Mouse (Mus musculus) heart, adult 9 months (tissue): ENCODE data around the gene Wfdc18.

ENCODE experiments used
- DNase-seq, 2 experiments: peaks; one replicate each; pipeline ENCODE4 v3.0.0; 2022; ENCODE audit warnings: low spot score in 2 of 2

Gene Wfdc18

GRCm38 (mm10) chr11:83708715-83709114 is at the start of gene Wfdc18:
Gene Wfdc18 (plus strand): TSS chr11:83709015.
- DNase-seq, result no peak

DNA sequence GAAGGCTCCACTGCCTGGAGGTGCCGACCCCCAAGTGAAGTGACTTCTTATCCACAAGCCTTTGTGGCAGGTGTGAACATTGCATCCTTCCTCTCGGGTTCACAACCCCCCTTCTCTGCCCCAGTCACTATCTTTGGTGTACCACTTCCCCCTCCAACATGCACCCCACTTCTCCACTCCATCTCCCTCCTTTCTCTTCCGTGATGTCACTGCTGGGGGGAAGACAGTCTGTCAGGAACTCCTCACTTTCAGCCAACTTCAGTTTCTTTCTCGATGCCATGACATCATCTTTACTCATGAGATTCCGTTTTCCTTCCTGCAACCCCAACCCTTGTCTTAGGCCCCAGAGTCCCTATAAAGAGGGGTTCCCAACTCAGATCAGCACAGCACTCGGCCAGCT is 46.6 kb upstream of the Wfdc18 start, which contains the start of gene Ccl4:
Ccl4 (plus strand) TSS at position 381 of the 400 bp plus-strand sequence.
- no peak for DNase-seq

DNA sequence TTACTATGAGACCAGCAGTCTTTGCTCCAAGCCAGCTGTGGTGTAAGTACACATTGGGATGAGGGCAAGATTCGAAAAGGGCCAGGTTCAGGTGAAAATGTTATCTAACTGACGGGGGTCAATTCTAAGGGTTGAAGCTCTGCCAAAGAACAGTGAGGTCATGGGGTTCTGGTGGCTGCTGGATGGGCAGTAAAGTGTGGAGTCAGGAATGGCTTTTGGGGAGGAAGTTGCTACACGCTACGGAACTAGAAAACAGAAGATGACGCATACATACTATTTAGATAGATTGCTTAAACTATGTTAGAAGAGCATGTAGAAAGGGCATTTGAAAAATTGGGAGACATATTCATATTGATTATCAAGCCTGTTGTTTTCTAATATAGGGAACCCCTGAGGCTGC is 45.3 kb upstream of the Wfdc18 start:
- DNase-seq, result peak in 1 of 2 experiments; percentile 27

DNA sequence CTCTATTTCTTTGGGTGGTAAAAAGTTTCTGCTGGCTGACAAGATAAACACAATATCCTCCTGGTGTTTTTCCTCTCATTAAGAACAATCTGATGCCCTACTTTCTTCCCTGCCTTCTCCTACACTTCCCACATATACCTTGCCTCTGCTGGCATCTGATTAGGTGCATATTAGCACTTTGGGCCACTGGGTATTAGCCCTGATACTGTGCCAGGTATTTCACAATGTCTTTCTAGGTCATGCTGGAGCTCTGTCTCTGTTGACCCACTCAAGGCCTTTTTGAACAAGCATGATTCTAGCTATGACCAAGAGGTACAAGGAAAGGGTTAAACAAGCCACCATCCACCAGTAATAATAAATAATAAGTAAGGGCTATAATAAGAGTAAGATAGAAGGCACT is 37.1 kb upstream of the Wfdc18 start:
- DNase-seq, result no peak

DNA sequence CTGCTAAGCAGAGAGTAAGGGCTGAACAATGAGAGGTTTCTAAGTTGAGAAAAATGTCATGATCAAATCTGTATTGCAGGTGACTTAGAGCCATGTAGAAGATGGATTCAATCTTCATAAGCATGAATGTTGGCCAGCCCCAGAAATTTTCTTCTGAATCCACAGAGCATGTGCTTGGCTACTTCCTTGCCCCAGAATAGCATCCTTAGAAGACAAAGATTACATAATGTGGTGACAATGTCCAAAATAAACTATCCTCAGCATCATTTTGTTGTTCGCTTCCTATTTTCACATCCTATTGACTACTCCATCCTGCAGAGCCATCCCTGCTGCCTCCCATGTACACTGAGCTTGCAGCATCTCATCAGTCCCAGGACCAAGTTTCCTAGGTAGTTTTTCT is 33.1 kb upstream of the Wfdc18 start:
- peak in 1 of 2 experiments; percentile 24 for DNase-seq

- no peak for DNase-seq
These were observed 18.9 kb upstream of the Wfdc18 start for GRCm38 (mm10) chr11:83689918-83690317.

DNA sequence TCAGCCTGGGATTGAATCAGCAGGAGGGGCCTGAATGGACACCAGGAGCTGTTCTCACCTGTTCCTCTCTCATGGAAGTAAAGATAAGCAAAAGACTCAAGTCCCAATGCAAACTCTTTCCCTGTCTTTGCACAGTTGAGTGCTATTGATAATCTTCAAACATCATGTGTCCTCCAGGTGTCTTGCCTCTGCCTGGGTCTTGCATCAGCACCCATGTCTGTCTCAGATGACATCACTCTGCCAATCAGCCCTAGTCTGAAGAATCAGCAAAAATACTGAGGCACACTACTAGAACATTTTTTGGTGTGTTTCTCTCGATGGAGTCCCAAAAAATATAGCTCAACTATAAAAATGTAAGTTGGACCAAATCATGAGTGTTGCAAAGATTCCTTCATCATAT is 16.8 kb upstream of the Wfdc18 start:
- DNase-seq, result no peak

GRCm38 (mm10) chr11:83703705-83704104 is 5.1 kb upstream of the Wfdc18 start, which contains the start of gene Wfdc17:
Gene Wfdc17 (plus strand): TSS chr11:83703991.
- DNase-seq, result peak in 1 of 2 experiments; percentile 6

- DNase-seq, result no peak
These were observed 868 bp downstream of the Wfdc18 start for GRCm38 (mm10) chr11:83709683-83710082.

DNA sequence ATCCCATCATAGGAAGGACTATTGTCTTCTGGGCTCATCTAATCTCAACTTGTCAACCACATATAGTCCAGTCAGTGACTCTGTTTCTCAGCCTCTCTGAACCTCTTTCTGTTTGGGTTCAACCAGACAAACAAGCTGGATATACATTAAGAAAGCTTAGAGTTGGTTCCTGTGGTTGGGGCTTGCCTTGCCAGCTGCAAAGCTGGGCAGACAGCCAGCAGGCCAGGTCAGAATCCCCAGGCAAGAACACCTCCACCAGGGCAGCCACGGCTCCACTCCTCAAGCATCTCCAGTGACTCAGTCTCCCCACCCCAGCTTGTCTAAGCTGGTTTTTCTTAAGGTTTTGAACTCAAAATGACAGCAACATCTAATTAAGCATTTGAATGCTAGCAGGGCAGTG is 3.9 kb downstream of the Wfdc18 start:
- no peak for DNase-seq

GRCm38 (mm10) chr11:83713925-83714324 is 5.1 kb downstream of the Wfdc18 start:
- DNase-seq, result no peak

DNA sequence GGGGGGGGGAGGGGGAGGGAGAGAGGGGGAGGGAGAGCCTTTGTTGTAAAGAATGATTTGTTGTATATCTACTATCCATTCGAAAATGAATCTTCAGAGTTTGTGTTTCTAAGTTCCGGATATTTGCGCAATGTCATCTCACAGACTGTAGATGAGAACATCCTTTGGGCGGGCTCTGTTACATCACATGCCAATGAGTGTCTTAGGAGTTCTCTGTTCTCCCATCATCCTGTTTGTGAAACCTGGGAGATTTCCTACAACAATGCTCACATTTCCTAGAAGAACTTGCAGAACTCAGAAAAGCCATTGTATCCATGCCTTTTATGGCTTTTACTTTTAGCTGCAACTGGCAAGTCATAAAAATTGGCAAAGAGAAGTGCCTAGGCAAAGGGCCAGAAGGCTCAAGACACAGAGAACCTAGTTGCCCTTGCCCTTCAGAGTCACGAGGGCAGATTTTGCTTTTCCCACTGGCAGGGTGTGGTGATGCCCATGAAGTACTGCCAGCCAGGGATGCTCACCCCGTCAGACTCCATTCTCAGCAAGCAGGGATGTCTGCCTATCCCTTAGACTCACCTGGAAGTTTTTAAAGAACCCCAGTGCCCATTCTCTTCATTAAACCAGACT is 8.3 kb downstream of the Wfdc18 start:
- no peak for DNase-seq

DNA sequence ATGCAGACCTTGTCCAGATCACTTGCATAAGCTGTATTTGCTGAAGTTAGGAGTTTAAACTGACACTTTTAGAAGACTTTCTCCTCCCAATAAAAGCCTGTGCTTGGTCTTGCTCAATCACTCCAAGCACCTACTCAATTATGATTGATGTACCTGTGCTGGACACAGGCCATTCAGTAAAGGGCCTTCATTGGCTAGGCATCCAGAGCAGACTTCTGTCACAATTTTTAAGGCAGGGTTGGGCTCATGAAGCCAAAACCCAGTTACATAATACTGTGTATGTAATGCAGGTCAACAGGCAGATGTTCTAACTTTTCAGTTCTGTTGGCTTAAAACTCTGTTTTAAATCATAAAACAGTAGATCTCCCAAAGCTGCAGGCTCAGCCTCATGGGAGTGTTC is 12.0 kb downstream of the Wfdc18 start:
- DNase-seq, result no peak

DNA sequence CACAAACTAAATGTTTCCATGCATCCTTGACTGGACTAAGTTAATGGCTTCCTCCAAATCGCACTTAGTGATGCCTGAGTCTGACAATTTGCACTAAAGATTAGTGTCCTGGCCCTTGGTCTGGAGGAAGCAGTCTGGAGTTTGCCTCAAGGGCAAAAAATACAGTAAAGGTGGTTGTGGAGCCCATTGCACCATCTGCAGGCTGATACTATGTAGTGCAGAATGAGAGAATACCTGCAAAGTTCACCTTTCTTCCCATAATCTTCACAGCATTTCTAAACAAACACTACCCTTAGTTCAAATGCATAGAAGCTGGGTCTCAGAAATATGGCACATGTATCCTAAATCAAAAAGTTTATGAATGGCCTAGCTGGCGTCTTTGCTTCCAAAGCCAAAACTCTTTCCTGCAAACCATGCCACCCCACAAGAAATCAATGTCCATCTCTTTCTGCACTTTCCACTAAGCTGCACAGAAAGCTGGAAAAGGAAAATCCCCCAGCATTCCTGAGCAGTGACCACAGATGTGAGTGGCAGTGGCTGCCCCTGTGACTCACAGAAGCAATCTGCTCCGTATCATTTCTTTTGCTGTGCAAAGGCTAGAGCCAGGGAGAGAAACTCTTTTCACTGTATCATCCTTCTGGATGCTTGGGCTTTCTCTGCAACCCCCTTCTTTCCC is 20.1 kb downstream of the Wfdc18 start:
- no peak for DNase-seq

DNA sequence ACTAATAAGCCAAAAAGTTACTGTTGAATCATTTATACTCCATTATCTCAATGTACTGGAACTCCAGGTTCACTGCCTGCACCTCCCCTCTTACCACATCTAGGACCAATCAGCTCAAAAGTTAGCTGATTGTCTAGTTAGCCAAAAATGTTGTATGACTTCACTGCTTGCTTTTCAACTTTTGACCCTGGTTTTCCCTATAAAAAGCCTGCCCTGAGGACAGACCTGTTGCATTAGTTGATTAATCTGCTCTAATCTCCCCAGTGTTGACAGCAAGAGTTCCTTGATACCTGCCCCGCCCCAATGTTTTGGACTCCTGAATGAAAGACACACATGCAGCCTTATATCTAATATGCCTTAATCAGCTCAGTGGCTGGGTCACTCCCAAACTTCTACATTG is 22.3 kb downstream of the Wfdc18 start:
- no peak for DNase-seq

- DNase-seq, result no peak
These were observed 24.3 kb downstream of the Wfdc18 start for GRCm38 (mm10) chr11:83733071-83733640.

DNA sequence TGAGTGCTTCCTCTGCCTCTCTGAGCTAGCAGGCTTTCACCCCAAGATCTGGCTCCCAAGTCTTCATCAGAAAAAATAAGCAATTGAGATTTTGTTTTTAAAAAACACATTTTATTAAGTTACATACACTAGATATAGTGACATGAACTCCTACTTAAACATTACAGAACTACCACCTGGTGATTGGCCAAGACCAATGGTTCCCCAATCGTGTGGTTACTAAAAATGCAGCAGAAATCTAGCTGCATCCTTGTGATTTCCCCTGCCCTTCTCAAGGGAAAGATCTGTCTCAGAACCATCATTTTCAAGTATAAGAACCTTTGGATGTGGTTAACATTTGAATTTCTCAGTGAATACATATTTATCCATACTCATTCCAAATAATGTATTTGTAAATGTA is 25.4 kb downstream of the Wfdc18 start:
- no peak for DNase-seq

DNA sequence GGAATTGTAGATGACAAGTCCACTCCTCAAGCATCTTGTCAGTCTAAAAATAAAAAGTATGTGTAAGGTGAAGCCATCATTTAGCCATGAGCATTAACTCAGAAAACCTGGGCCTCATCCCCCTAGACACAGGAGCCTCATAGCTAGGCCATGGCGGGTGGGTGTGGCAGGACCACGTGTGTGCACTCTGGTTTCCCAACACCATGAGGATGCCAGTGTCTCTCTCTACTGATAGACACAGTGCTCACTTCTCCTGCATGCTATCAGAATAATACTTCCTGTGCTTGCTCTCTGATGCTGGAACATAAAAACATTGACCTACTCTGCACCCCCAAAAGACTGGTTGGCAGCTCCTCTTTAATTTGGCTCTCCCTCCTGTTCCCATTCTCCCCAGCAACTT is 27.1 kb downstream of the Wfdc18 start:
- no peak for DNase-seq

DNA sequence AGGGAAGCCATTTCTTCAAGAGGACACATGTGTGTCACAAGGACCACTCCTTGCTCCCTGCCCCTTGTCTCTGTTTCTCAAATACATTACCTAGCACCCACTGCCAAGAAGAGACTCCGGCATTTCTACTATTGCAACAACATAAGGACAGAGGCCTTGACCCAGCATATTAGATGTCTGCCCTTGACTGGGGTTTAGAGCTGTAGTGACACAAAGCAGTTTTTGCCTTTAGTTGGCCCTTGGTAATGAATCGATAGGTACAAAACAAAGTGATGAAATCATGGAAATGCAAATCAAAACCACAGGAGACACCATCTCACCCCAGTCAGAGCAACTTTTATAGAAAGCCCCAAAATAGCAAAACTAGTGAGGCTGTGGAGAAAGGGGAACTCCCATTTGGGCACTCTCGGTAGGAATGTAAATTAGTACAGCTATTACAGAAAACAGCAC is 28.3 kb downstream of the Wfdc18 start:
- peak in 1 of 2 experiments; percentile 30 for DNase-seq

GRCm38 (mm10) chr11:83739241-83739640 is 30.4 kb downstream of the Wfdc18 start:
- peak; percentile 38 to 62 for DNase-seq

DNA sequence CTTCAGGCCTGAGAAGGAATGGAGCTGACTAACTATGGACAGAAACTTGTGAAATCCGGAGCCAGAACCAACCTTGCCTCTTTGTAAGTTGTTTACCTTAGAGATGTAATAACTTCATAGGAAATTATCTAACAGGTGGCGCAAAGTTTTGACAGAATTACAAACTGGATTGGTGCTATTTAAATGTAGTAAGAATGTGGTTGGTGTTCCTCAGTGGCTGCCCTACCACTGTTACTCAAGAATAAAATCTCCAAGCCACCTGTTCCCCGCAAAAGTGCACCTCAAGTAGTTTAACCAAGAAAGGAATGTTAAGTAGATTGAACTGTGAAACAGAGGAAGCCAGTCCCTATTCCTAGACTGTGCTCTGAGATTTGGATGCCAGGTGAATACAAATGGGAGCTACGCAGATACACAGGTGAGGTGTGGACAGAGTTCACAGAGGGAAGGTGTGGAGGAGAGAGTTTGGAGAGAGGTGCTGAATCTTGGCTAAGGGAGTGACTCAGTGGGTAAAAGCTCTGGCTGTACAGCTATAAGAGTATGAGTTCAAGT is 31.7 kb downstream of the Wfdc18 start:
- DNase-seq, result no peak

DNA sequence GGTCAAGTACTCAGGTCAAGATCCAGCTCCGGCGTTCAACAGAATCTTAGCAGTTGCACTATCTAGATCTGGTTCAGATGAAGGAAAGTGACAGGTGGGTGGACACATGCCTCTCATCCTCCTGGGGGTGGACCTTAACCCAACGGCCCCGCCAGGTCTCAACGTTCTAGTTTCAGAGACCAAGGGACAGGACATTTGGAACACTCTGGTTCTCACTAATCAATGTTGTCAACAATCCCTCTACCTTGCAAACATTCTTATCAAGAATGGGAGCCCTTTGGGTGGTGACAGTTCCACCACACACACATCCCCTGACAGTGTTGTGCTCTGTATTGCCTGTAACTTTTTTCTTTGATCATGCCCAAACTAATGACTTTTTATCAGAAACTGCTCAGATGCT is 33.0 kb downstream of the Wfdc18 start:
- no peak for DNase-seq
